In genomic region chr17:58003322-58003721, GRCm38 (mm10) we compare ENCODE assay signal across 20 mouse cellular contexts.
DNase-seq lines count a peak whose midpoint lies in the region; ATAC-seq and TF ChIP-seq lines count a peak whose summit lies in the region.
"Had no signal": no experiment of that assay in that cellular context is flagged by ENCODE, and none has a peak within 500 bp of the region (broad histone marks: within the 10 kb centered on the region; RNA-seq: fewer than 3 reads in every experiment).

No protein-coding gene starts in this region.

- no peak overlapping the region for H3K4me2 ChIP-seq in hindbrain, embryonic 14.5 days (replicated peaks)
- H3K4me2 ChIP-seq in hindbrain, embryonic 11.5 days (replicated peaks; ENCODE audit: low read depth, low read length) = no peak overlapping the region
- no peak overlapping the region for H3K4me2 ChIP-seq in midbrain, embryonic 15.5 days
- no peak overlapping the region for H3K4me2 ChIP-seq in midbrain, postnatal 0 days (ENCODE audit: low read depth, low read length, poor library complexity, severe bottlenecking)
- H3K4me2 ChIP-seq in midbrain, embryonic 16.5 days (ENCODE audit: low read length) = no peak overlapping the region
- H3K4me2 ChIP-seq: embryonic facial prominence, embryonic 12.5 days; hindbrain, embryonic 13.5 days had no signal

- H3K27me3 ChIP-seq in hindbrain, embryonic 14.5 days (ENCODE audit: control insufficient read depth, insufficient read depth, low read length) = no peaks in the 10 kb centered on the region
- no peaks in the 10 kb centered on the region for H3K27me3 ChIP-seq in hindbrain, embryonic 11.5 days (ENCODE audit: control insufficient read depth, insufficient read depth, low read length)
- H3K27me3 ChIP-seq in midbrain, embryonic 15.5 days (replicated peaks) = no peaks in the 10 kb centered on the region
- no peaks in the 10 kb centered on the region for H3K27me3 ChIP-seq in midbrain, postnatal 0 days (ENCODE audit: insufficient read depth, low read length)
- no peaks in the 10 kb centered on the region for H3K27me3 ChIP-seq in midbrain, embryonic 16.5 days (ENCODE audit: control insufficient read depth, insufficient read depth, low read depth, low read length)
- H3K27me3 ChIP-seq: embryonic facial prominence, embryonic 12.5 days; hindbrain, embryonic 13.5 days had no signal

- H3K36me3 ChIP-seq in hindbrain, embryonic 14.5 days (replicated peaks; ENCODE audit: control insufficient read depth, insufficient read depth) = no peaks in the 10 kb centered on the region
- no peaks in the 10 kb centered on the region for H3K36me3 ChIP-seq in hindbrain, embryonic 11.5 days (ENCODE audit: control insufficient read depth, insufficient read depth, low read length)
- H3K36me3 ChIP-seq in midbrain, embryonic 15.5 days (replicated peaks) = no peaks in the 10 kb centered on the region
- no peaks in the 10 kb centered on the region for H3K36me3 ChIP-seq in midbrain, postnatal 0 days (ENCODE audit: insufficient read depth, low read length)
- no peaks in the 10 kb centered on the region for H3K36me3 ChIP-seq in midbrain, embryonic 16.5 days (ENCODE audit: control insufficient read depth, insufficient read depth, low read length)
- H3K36me3 ChIP-seq: embryonic facial prominence, embryonic 12.5 days; hindbrain, embryonic 13.5 days had no signal

- no peaks in the 10 kb centered on the region for H3K4me1 ChIP-seq in hindbrain, embryonic 14.5 days (replicated peaks; ENCODE audit: control insufficient read depth, insufficient read depth, low read length)
- H3K4me1 ChIP-seq in hindbrain, embryonic 11.5 days (replicated peaks; ENCODE audit: control insufficient read depth, insufficient read depth, low read length) = no peaks in the 10 kb centered on the region
- H3K4me1 ChIP-seq in midbrain, embryonic 15.5 days = no peaks in the 10 kb centered on the region
- H3K4me1 ChIP-seq in midbrain, postnatal 0 days (ENCODE audit: insufficient read depth, low read length) = 0 out of 2 replicates have a peak, but pooled peaks cover 3% of the 10 kb centered on the region
- peaks cover 8% of the 10 kb centered on the region; the same call in 1 of the 2 replicates for H3K4me1 ChIP-seq in midbrain, embryonic 16.5 days (ENCODE audit: control insufficient read depth, insufficient read depth, low read length)
- H3K4me1 ChIP-seq: embryonic facial prominence, embryonic 12.5 days; hindbrain, embryonic 13.5 days had no signal

- H3K9ac ChIP-seq in hindbrain, embryonic 14.5 days = no peak overlapping the region
- no peak overlapping the region for H3K9ac ChIP-seq in hindbrain, embryonic 11.5 days (ENCODE audit: low read depth, low read length)
- H3K9ac ChIP-seq in midbrain, embryonic 15.5 days = no peak overlapping the region
- H3K9ac ChIP-seq in midbrain, postnatal 0 days (replicated peaks; ENCODE audit: low read length, poor library complexity, severe bottlenecking) = no peak overlapping the region
- H3K9ac ChIP-seq in midbrain, embryonic 16.5 days (ENCODE audit: low read depth, low read length) = no peak overlapping the region
- H3K9ac ChIP-seq: embryonic facial prominence, embryonic 12.5 days; hindbrain, embryonic 13.5 days had no signal

- DNase-seq in hindbrain, embryonic 14.5 days (ENCODE audit: low spot score) = no peak
- DNase-seq in hindbrain, embryonic 11.5 days (ENCODE audit: low spot score) = no peak
- DNase-seq in midbrain, postnatal 0 days (ENCODE audit: low spot score) = no peak
- DNase-seq in adrenal gland, adult (ENCODE audit: inconsistent age in 2 of 2, low spot score in 1 of 2) = no peak
- DNase-seq in layer of hippocampus, postnatal 14 days (ENCODE audit: low spot score in 2 of 2) = no peak
- DNase-seq: adrenal gland, adult 8-10 months; adrenal gland, postnatal 36 days; cerebellum, adult 11 months; cerebellum, adult 8-10 months; cerebellum, postnatal 25 days; gastrocnemius, postnatal 36 days; heart, adult 11 months; heart, postnatal 10 days; heart, postnatal 4 days had no signal

- no peaks in the 10 kb centered on the region for H3K9me3 ChIP-seq in hindbrain, embryonic 14.5 days (ENCODE audit: control insufficient read depth, low read length)
- no peaks in the 10 kb centered on the region for H3K9me3 ChIP-seq in hindbrain, embryonic 11.5 days (ENCODE audit: control insufficient read depth, low read length)
- H3K9me3 ChIP-seq in midbrain, embryonic 15.5 days = no peaks in the 10 kb centered on the region
- no peaks in the 10 kb centered on the region for H3K9me3 ChIP-seq in midbrain, postnatal 0 days (ENCODE audit: low read length)
- H3K9me3 ChIP-seq in midbrain, embryonic 16.5 days (replicated peaks; ENCODE audit: control insufficient read depth, low read length, poor library complexity, severe bottlenecking) = no peaks in the 10 kb centered on the region
- H3K9me3 ChIP-seq: embryonic facial prominence, embryonic 12.5 days; hindbrain, embryonic 13.5 days had no signal

- 57% methylated on average over 1 of the region's 1 CpGs for WGBS in hindbrain, embryonic 14.5 days
- 90% methylated on average over 1 of the region's 1 CpGs for WGBS in hindbrain, embryonic 11.5 days
- WGBS in midbrain, embryonic 15.5 days = 33% methylated on average over 1 of the region's 1 CpGs
- WGBS in midbrain, postnatal 0 days = 20% methylated on average over 1 of the region's 1 CpGs
- 34% methylated on average over 1 of the region's 1 CpGs for WGBS in midbrain, embryonic 16.5 days

- ATAC-seq in hindbrain, embryonic 14.5 days (ENCODE audit: low FRiP score) = peak; percentile 40; the same call in 1 of the 2 replicates
- no peak for ATAC-seq in hindbrain, embryonic 11.5 days (ENCODE audit: low FRiP score)
- ATAC-seq in midbrain, embryonic 15.5 days (replicated peaks) = peak; percentile 84; the same call in 1 of the 2 replicates
- no peak for ATAC-seq in midbrain, postnatal 0 days (ENCODE audit: low FRiP score)
- peak; percentile 77 for ATAC-seq in midbrain, embryonic 16.5 days
- ATAC-seq: inflammation-experienced regulatory T-cells, adult 6 months; intestine, postnatal 0 days had no signal

- H3K4me3 ChIP-seq in hindbrain, embryonic 14.5 days (replicated peaks; ENCODE audit: low read length) = no peak overlapping the region
- no peak overlapping the region for H3K4me3 ChIP-seq in hindbrain, embryonic 11.5 days (ENCODE audit: low read depth, low read length)
- H3K4me3 ChIP-seq in midbrain, embryonic 15.5 days = no peak overlapping the region
- no peak overlapping the region for H3K4me3 ChIP-seq in midbrain, postnatal 0 days (ENCODE audit: low read depth, low read length)
- no peak overlapping the region for H3K4me3 ChIP-seq in midbrain, embryonic 16.5 days (ENCODE audit: low read depth, low read length)
- H3K4me3 ChIP-seq: embryonic facial prominence, embryonic 12.5 days; hindbrain, embryonic 13.5 days had no signal

- TF ChIP-seq CTCF in midbrain, postnatal 0 days (IDR thresholded peaks at IDR 0.05) = no peak

- no peak overlapping the region for H3K27ac ChIP-seq in hindbrain, embryonic 14.5 days
- no peak overlapping the region for H3K27ac ChIP-seq in hindbrain, embryonic 11.5 days (ENCODE audit: low read depth, low read length)
- H3K27ac ChIP-seq in midbrain, embryonic 15.5 days = no peak overlapping the region
- no peak overlapping the region for H3K27ac ChIP-seq in midbrain, postnatal 0 days (ENCODE audit: low read depth, low read length)
- no peak overlapping the region for H3K27ac ChIP-seq in midbrain, embryonic 16.5 days (ENCODE audit: low read length)
- H3K27ac ChIP-seq: embryonic facial prominence, embryonic 12.5 days; hindbrain, embryonic 13.5 days had no signal

Comparison
In these comparisons a context has a peak if more than half of its experiments do, and no peak if none do; other contexts are left out.
1. ATAC-seq: peak in hindbrain, embryonic 14.5 days (single experiment), midbrain, embryonic 15.5 days (single experiment) and midbrain, embryonic 16.5 days (single experiment); none in hindbrain, embryonic 11.5 days (single experiment) and midbrain, postnatal 0 days (single experiment).